ENCODE assay signal across 7 mouse cellular contexts in genomic region chr17:56218377-56219191, GRCm38 (mm10). TPM values are rescaled to one million over a fixed set of nuclear protein-coding genes. Genes with fewer than 3 reads are reported as not detected.
A peak's percentile ranks its signal among the peaks of the same experiment; 100 is the strongest.
DNase-seq lines count a peak whose midpoint lies in the region; ATAC-seq lines count a peak whose summit lies in the region.

Dpp9 (minus strand) TSS chr17:56218905.

- peaks cover 13% of the 10 kb centered on the region for H3K4me1 ChIP-seq in embryonic facial prominence, embryonic 12.5 days
- H3K4me1 ChIP-seq in limb, embryonic 11.5 days (ENCODE audit: control insufficient read depth, insufficient read depth, low read length) = peaks cover 10% of the 10 kb centered on the region; the same call in 1 of the 2 replicates
- peaks cover 18% of the 10 kb centered on the region for H3K4me1 ChIP-seq in midbrain, embryonic 14.5 days (ENCODE audit: control insufficient read depth, insufficient read depth, low read length)

- peak within 1 kb of the TSS; percentile 93 for H3K4me3 ChIP-seq in embryonic facial prominence, embryonic 12.5 days
- H3K4me3 ChIP-seq in limb, embryonic 11.5 days (ENCODE audit: low read depth, low read length) = peak within 1 kb of the TSS; percentile 76
- peak within 1 kb of the TSS; percentile 78 for H3K4me3 ChIP-seq in midbrain, embryonic 14.5 days (replicated peaks; ENCODE audit: low read depth, low read length)

- DNase-seq in adrenal gland, postnatal 25 days = peak; percentile 86
- DNase-seq in heart, adult 11 months = peak; percentile 100
- DNase-seq in kidney, adult 18-20 months = peak; percentile 88
- peak; percentile 88 for DNase-seq in limb, embryonic 11.5 days (ENCODE audit: low spot score)
- peak; percentile 95 for DNase-seq in midbrain, embryonic 14.5 days
- DNase-seq in spleen, adult 18-20 months = peak; percentile 79 to 80

- no peaks in the 10 kb centered on the region for H3K27me3 ChIP-seq in embryonic facial prominence, embryonic 12.5 days
- no peaks in the 10 kb centered on the region for H3K27me3 ChIP-seq in limb, embryonic 11.5 days (ENCODE audit: control insufficient read depth, insufficient read depth, low read length)
- H3K27me3 ChIP-seq in midbrain, embryonic 14.5 days (ENCODE audit: control insufficient read depth, insufficient read depth, low read length) = no peaks in the 10 kb centered on the region

- H3K4me2 ChIP-seq in embryonic facial prominence, embryonic 12.5 days (replicated peaks) = peak within 1 kb of the TSS; percentile 77
- H3K4me2 ChIP-seq in limb, embryonic 11.5 days (ENCODE audit: low read depth, severe bottlenecking) = peak within 1 kb of the TSS; percentile 78
- H3K4me2 ChIP-seq in midbrain, embryonic 14.5 days (ENCODE audit: low read length) = peak within 1 kb of the TSS; percentile 79

- H3K36me3 ChIP-seq in embryonic facial prominence, embryonic 12.5 days = peaks cover 6% of the 10 kb centered on the region; the same call in 1 of the 2 replicates
- no peaks in the 10 kb centered on the region for H3K36me3 ChIP-seq in limb, embryonic 11.5 days (ENCODE audit: control insufficient read depth, insufficient read depth, low read length)
- H3K36me3 ChIP-seq in midbrain, embryonic 14.5 days (ENCODE audit: control insufficient read depth, insufficient read depth, low read length) = peaks cover 12% of the 10 kb centered on the region; the same call in 1 of the 2 replicates

- peak; percentile 99 for ATAC-seq in embryonic facial prominence, embryonic 12.5 days (ENCODE audit: insufficient number of reproducible peaks, insufficient read depth, low FRiP score, low TSS enrichment)
- peak; percentile 99 for ATAC-seq in limb, embryonic 11.5 days (ENCODE audit: insufficient number of reproducible peaks, low FRiP score, low TSS enrichment, low read depth)
- ATAC-seq in midbrain, embryonic 14.5 days (ENCODE audit: low FRiP score, low TSS enrichment) = peak; percentile 98

- under 1% methylated on average over 75 of the region's 78 CpGs for WGBS in embryonic facial prominence, embryonic 12.5 days
- under 1% methylated on average over 75 of the region's 78 CpGs for WGBS in limb, embryonic 11.5 days
- under 1% methylated on average over 76 of the region's 78 CpGs for WGBS in midbrain, embryonic 14.5 days

- H3K27ac ChIP-seq in embryonic facial prominence, embryonic 12.5 days = peak within 1 kb of the TSS; percentile 89
- peak within 1 kb of the TSS; percentile 76 for H3K27ac ChIP-seq in limb, embryonic 11.5 days (replicated peaks; ENCODE audit: low read depth, low read length)
- peak within 1 kb of the TSS; percentile 91 for H3K27ac ChIP-seq in midbrain, embryonic 14.5 days (replicated peaks; ENCODE audit: low read depth, low read length)

- peak within 1 kb of the TSS; percentile 86 for H3K9ac ChIP-seq in embryonic facial prominence, embryonic 12.5 days
- peak within 1 kb of the TSS; percentile 81 for H3K9ac ChIP-seq in limb, embryonic 11.5 days (ENCODE audit: low read length)
- H3K9ac ChIP-seq in midbrain, embryonic 14.5 days (replicated peaks; ENCODE audit: low read length) = peak within 1 kb of the TSS; percentile 89

- no peaks in the 10 kb centered on the region for H3K9me3 ChIP-seq in embryonic facial prominence, embryonic 12.5 days
- no peaks in the 10 kb centered on the region for H3K9me3 ChIP-seq in limb, embryonic 11.5 days (ENCODE audit: control insufficient read depth, low read length)
- H3K9me3 ChIP-seq in midbrain, embryonic 14.5 days (ENCODE audit: control insufficient read depth, low read length) = no peaks in the 10 kb centered on the region

RNA-seq across cellular contexts. Expression of gene Dpp9, which starts in this region (rescaled TPM):
- 40.4 and 41.3 TPM in 2 replicates for total RNA-seq in adrenal gland, postnatal 25 days (2021)
- polyA plus RNA-seq in embryonic facial prominence, embryonic 12.5 days (2016; fragmentation: Nextera tagmentation; extraction: Ambion mirVana) = 41.4 and 43.4 TPM in 2 replicates
- 34.3 and 37.0 TPM in 2 replicates for polyA plus RNA-seq in limb, embryonic 11.5 days (2014; fragmentation: Nextera tagmentation; extraction: Ambion mirVana)
- 22.3 and 26.7 TPM in 2 replicates for polyA plus RNA-seq in midbrain, embryonic 14.5 days (2014; fragmentation: Nextera tagmentation; extraction: Ambion mirVana)

Comparison
In these comparisons a context has a peak if more than half of its experiments do, and no peak if none do; other contexts are left out.
1. Peak in every context shown above with its lines: DNase-seq, ATAC-seq, H3K4me3 ChIP-seq and H3K27ac ChIP-seq.